Mouse (Mus musculus) right cerebral cortex, postnatal 14 days (tissue): ENCODE data around the gene Wtip.
"Not testable (repeated sequence)": the region's sequence is repeated elsewhere in the genome, so short reads cannot be mapped to it uniquely, and the experiment has no call there.

ENCODE experiments used
- DNase-seq: peaks from one replicate; pipeline ENCODE4 v3.0.0; 2022

Wtip gene

DNA sequence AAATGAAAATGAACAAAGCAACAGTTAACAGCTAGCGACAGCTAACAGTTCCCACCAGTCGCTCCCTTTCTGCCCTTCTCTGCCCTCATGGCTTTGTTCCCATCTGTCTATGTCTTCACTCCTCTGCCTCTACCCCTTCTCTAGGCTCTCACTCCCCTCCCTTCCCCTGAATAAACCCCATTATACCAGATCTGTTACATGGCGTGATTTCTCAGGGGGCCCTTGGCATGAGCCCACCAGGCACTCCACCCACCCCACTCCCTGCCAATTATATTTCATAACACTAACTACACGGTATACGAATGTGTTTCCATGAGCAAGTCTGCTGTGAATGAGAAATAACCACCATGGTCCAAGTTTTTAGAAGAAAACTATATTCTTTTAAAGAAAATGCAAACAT lies 23.9 kb downstream of the Wtip start:
- DNase-seq, result no peak

DNA sequence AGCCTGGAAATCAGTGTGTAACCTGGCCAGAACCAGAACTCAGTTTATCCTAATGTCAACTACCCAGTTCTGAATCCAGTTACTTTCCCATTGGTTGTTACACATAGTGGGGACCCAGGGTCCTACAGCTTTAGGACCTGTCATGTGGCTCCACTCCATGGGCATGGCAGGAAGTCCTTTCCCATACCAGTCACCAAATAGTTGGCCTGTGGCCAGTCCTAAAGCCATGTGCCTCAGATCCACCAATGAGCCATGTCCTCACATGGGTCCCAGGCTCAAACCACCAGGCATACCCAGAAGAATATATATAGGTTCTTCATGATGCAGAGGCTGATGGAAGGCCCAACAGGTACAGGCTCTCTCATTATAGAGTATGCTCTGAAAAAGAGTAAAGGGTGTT lies 31.8 kb downstream of the Wtip start:
- DNase-seq, result no peak

DNA sequence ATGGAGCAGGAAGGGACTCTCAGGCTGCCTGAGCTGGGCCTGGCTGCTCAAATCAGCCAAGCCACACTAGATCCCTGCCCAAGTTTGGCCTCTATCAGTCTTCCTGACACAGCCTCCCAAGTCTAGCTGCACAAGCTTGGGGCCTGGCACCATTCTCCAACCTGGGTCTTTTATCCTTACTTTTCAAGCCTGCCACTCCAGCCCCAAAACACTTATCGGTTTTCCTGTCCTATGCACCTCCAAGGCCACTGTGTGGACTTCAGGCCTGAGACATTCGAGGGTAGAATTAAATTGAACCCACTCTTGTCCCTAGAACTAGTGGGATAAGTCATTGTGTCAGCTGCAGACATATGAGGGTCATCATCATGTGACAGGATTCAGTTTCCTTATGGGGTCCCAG lies 33.1 kb downstream of the Wtip start:
- no peak for DNase-seq

DNA sequence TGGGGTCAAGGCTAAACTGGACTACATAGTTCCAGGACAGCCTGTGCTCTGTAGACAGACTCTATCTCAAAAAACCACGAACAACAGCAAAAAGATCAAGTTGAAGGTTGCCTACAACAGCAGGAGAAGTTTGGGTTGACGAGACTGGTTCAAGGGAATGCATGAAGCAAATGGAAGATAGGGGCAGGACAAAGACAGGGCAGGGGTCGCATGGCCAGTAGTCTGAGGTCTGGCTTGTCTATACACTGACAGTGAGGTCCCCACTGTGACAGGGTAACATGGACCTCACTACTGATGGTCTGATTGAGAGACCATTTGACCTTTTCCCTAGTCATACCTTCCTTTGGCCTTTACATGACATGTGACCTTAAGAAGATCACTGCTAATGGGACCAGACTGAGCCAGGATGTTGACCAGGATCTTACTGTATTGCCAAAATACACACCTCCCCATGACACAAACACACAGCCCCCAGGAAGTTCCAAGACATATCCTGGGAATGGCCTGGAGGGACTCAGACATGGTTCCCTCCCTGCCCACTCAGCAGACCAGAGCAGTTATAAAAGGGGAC lies 38.1 kb downstream of the Wtip start, which contains the start of gene Scgb1b30:
TSS of gene Scgb1b30 (plus strand) at position 521 of the 571 bp plus-strand sequence.
- no peak for DNase-seq

DNA sequence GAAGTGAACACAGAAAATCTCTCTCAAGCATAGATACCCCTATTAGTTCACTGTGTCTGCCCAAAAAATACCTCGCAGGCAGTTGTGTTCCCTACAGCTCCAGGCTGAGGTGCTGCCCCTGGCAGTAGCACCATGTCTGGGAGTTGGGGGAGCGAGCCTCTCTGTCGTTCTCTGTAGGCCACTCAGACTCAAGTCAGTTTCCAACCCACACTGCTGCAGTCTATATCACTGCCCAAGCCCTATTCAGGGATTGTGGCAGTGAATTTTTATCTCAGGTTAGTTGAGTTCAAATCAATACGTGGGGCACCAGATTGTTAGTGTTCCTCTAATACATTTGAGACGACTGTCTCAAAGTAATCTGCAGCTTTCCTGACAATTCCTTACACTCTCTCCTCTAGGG lies 64.9 kb downstream of the Wtip start:
- DNase-seq, result not testable (repeated sequence)
